Mouse (Mus musculus) neural tube, embryonic 14.5 days (tissue): ENCODE measurements around the gene Rfxank. TPM values are rescaled to one million over a fixed set of nuclear protein-coding genes. Genes with fewer than 3 reads are reported as not detected.
A peak's percentile ranks its signal among the peaks of the same experiment; 100 is the strongest.

ENCODE experiments used
- ATAC-seq: fragments of 200-750 bp; cut with Nextera tagmentation; 2 replicates; pipeline ENCODE4 v1.8.0; 2017; ENCODE audit warnings: low read depth, mild to moderate bottlenecking, moderate TSS enrichment, moderate library complexity
- H3K27ac ChIP-seq: fragments of 300-500 bp; sonication (generic); 2 replicates; pipeline ENCODE4 v1.5.1; 2014; ENCODE audit warnings: low read depth, mild to moderate bottlenecking, control low read depth, low read length, moderate library complexity, mixed read lengths
- H3K27me3 ChIP-seq: fragments of 300-500 bp; sonication (generic); 2 replicates; pipeline ENCODE4 v1.6.1; 2014; ENCODE audit warnings: low read length; ENCODE audit not compliant: control insufficient read depth, insufficient read depth
- H3K36me3 ChIP-seq: fragments of 300-500 bp; sonication (generic); 2 replicates; pipeline ENCODE4 v1.6.1; 2014; ENCODE audit warnings: low read length, mixed read lengths; ENCODE audit not compliant: control insufficient read depth, insufficient read depth
- H3K4me1 ChIP-seq: fragments of 300-500 bp; sonication (generic); 2 replicates; pipeline ENCODE4 v1.6.1; 2014; ENCODE audit warnings: low read length; ENCODE audit not compliant: control insufficient read depth, insufficient read depth
- H3K4me2 ChIP-seq: fragments of 300-500 bp; sonication (generic); 2 replicates; pipeline ENCODE4 v1.6.1; 2014; ENCODE audit warnings: mild to moderate bottlenecking, low read depth, low read length, control low read depth
- H3K4me3 ChIP-seq: fragments of 300-500 bp; sonication (generic); 2 replicates; pipeline ENCODE4 v1.5.1; 2014; ENCODE audit warnings: low read depth, low read length, control low read depth, mixed read lengths
- H3K9ac ChIP-seq: fragments of 300-500 bp; sonication (generic); replicated peaks from 2 replicates; pipeline ENCODE4 v1.6.1; 2014; ENCODE audit warnings: low read depth, mild to moderate bottlenecking, control low read depth, low read length, mixed read lengths
- H3K9me3 ChIP-seq: fragments of 300-500 bp; sonication (generic); 2 replicates; pipeline ENCODE4 v1.6.1; 2016; ENCODE audit warnings: low read length; ENCODE audit not compliant: control insufficient read depth
- WGBS: fragments of 180-500 bp; shearing (Covaris S2); extraction: QIAGEN DNeasy Blood & Tissue Kit; methylation state at CpG from one replicate; pipeline ENCODE4 v1.1.7; 2014; 5-methylcytosine and 5-hydroxymethylcytosine counted together
- polyA plus RNA-seq: library from polyadenylated mRNA; unstranded; fragments of >200 nt; fragmentation: Nextera tagmentation; extraction: Ambion mirVana; gene quantifications from 2 replicates; pipeline ENCODE4 v1.2.1, GENCODE M21; 2014

Gene Rfxank
- polyA plus RNA-seq, 1 experiment from 2014 or later, result 12.2 TPM

DNA sequence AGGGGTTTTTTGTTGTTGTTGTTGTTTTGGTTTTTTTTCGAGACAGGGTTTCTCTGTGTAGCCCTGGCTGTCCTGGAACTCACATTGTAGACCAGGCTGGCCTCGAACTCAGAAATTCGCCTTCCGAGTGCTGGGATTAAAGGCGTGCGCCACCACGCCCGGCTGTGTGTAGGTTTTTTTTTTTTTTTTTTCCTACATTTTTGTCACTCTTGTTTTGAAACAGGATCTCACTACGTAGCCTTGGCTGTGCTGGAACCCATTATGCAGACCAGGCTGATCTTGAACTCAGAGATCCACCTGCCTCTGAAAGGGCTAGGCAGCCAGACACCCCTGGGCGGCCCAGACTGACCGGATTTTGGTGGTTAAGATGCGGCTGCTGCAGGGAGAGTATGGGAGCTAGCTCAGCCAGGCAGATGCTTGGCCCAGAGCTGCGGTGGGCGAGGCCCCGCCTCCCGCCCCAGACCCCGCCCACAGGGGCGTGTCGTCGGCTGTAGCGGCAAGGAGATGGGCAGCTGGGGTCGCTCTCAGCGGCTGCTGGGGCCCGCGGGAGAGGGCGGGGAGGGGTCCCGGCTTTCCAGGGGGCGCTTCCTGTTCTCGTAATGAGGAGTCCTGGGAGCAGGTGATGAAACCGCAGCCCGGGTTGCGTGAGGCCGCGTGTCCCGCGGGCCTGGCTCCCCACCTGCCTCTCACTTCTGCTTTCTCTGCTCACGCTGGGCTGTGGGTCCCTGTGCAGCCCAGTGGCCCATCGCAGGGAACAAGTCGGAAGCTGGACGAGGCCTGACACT is 19.3 kb upstream of the Rfxank start:
- H3K36me3 ChIP-seq, result no peaks in the 10 kb centered on the region
- peak overlapping the region; percentile 39 for H3K4me3 ChIP-seq
- no peaks in the 10 kb centered on the region for H3K9me3 ChIP-seq
- ATAC-seq, result peak; percentile 94
- no peaks in the 10 kb centered on the region for H3K27me3 ChIP-seq
- WGBS, result 18% methylated on average over 35 of the region's 40 CpGs
- H3K4me1 ChIP-seq, result no peaks in the 10 kb centered on the region
- peak overlapping the region; percentile 64 for H3K4me2 ChIP-seq
- H3K27ac ChIP-seq, result no peak overlapping the region
- H3K9ac ChIP-seq, result peak overlapping the region; percentile 56

DNA sequence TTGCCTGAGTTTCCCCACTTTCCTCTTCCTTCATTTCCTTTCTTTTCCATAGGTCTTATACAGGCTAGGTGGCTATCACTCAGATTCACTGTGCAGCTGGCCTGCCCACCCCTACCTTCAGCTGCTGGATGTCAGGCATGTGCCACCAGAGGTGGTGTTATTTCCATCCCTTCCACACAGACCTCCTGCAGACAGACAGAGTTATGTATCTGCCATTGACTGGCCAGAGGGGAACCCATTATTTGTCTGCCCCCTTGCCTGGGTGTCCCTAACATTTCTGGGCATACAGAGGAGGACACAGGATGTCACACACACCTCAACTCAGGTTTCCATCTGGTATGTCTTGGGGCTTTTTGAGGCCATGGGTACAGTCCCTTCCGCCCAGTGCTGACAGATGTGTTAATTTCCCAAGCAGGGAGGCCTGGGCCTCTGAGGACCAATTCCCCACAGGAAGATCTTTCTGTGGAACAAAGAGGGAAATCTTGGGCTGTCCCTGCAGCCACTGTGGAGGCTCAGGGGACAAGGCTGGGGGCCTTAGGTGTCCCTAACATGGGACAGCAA is 18.4 kb upstream of the Rfxank start:
- Histone ChIP-seq H3K4me2 (no peak overlapping the region), H3K9me3 (no peaks in the 10 kb centered on the region), H3K27ac (no peak overlapping the region), H3K4me3 (no peak overlapping the region), H3K9ac (no peak overlapping the region), H3K36me3 (no peaks in the 10 kb centered on the region), H3K4me1 (no peaks in the 10 kb centered on the region), H3K27me3 (no peaks in the 10 kb centered on the region)
- no peak for ATAC-seq
- whole genome bisulfite sequencing, result 92% methylated on average over 1 of the region's 1 CpGs

DNA sequence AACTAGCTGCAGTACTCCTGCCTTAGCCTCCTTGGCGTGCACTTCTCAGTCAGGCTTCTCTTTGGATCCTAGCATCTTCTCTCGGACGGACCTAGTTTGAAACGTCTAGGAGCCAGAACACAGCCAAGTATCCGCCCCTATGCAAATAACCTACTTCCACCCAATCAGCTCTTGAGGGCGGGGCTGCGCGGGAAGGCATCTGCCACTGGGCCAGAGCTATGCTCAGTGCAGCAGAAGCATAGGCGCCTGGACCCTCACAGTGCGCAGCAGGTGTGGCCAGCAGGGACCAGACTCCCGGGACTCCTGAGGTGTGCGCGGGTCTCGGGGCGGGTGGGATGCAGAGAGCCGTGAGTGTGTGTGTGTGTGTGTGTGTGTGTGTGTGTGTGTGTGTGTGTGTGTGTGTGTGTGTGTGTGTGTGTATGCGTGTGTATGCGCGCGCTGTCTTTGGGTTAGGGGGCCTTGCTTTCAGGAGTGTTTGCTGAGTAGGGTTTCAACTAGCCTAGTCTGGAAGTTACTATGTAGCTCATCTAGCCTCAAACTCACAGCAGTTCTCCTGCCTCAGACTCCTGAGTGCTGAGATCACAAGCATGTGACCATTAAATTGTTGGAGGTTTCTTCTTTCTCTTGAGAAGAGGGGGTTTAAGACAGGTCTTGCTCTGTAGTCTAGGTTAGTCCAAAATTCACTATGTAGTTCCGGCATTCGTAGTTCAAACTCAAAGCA is 13.7 kb upstream of the Rfxank start:
- no peaks in the 10 kb centered on the region for H3K9me3 ChIP-seq
- no peak overlapping the region for H3K9ac ChIP-seq
- no peak overlapping the region; the same call in 1 of the 2 replicates for H3K4me2 ChIP-seq
- H3K27ac ChIP-seq, result no peak overlapping the region
- no peaks in the 10 kb centered on the region for H3K36me3 ChIP-seq
- peak; percentile 91 for ATAC-seq
- 18% methylated on average over 22 of the region's 22 CpGs for WGBS
- H3K4me3 ChIP-seq, result no peak overlapping the region
- no peaks in the 10 kb centered on the region for H3K4me1 ChIP-seq
- no peaks in the 10 kb centered on the region for H3K27me3 ChIP-seq

DNA sequence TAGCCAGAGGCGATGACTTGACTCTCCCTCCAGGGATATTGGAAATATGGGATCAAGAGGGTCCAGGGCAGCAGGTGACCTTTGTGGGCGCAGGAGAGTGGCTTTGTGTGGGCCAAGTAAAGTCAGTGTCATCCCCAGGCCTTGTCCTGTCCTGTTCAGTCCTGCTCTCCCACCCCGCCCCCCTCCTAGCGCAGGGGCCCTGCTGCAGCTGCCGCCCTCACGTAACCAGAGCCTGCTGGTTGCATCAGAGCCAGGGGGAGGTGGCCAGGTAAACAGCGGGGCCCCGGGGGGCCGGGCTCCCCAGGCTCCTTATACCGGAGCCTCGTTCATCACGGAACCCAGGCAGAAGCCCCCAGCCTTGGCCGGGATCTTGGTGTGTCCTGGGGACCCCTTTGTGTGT is 11.2 kb upstream of the Rfxank start:
- H3K9me3 ChIP-seq, result no peaks in the 10 kb centered on the region
- H3K36me3 ChIP-seq, result peaks cover 10% of the 10 kb centered on the region; the same call in 1 of the 2 replicates
- H3K4me2 ChIP-seq, result no peak overlapping the region
- no peaks in the 10 kb centered on the region for H3K27me3 ChIP-seq
- H3K9ac ChIP-seq, result no peak overlapping the region
- no peak overlapping the region for H3K4me3 ChIP-seq
- H3K4me1 ChIP-seq, result no peaks in the 10 kb centered on the region
- H3K27ac ChIP-seq, result no peak overlapping the region
- ATAC-seq, result no peak; the same call in 1 of the 2 replicates
- 18% methylated on average over 13 of the region's 13 CpGs for WGBS

DNA sequence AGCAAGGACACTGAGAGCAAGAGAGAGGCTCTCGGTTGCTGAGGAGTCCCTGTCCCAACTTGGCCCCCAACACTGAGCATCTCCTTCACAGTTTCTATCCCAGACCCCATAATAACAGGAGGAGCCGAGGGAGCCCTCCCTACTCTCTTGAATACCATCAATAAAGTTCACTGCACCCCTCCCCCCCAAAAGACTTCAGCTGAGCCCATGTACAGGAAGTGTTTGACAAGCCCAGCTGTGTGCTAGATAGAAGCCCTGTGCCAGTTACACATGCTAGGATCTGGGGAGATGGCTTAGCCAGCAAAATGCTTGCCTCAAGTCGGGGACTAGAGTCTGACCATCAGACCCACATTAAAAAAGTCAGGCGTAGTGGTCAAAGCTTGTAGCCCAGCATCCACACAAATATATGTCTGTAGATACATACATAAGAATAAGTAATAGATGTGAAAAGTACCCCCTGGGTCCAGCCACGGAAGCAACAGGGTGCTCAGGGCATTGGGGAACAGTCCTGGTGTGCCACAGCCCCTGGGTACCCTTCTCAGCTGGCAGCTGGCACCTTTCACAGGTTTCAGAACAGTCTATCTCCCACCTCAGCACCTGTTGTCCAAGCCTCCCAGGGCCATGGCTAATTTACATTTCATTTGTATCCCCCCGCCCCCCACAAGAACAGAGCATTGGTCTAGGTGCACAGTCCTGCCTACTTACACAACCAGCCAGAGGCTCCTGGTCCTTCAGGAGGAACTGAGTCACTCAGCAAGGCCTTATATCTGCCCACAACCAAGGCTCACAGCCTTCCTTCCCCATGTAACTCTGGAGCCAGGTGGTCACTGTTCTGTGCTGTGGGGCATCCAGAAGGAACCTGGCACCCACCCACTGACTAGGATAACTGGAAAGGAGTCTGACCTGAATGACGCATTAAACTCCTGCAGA is 9.0 kb upstream of the Rfxank start:
- peaks cover 14% of the 10 kb centered on the region for H3K36me3 ChIP-seq
- no peak overlapping the region for H3K9ac ChIP-seq
- no peak overlapping the region for H3K4me2 ChIP-seq
- H3K9me3 ChIP-seq, result no peaks in the 10 kb centered on the region
- H3K27ac ChIP-seq, result no peak overlapping the region
- no peaks in the 10 kb centered on the region for H3K4me1 ChIP-seq
- H3K27me3 ChIP-seq, result no peaks in the 10 kb centered on the region
- ATAC-seq, result no peak
- no peak overlapping the region for H3K4me3 ChIP-seq
- WGBS, result 87% methylated on average over 7 of the region's 7 CpGs

DNA sequence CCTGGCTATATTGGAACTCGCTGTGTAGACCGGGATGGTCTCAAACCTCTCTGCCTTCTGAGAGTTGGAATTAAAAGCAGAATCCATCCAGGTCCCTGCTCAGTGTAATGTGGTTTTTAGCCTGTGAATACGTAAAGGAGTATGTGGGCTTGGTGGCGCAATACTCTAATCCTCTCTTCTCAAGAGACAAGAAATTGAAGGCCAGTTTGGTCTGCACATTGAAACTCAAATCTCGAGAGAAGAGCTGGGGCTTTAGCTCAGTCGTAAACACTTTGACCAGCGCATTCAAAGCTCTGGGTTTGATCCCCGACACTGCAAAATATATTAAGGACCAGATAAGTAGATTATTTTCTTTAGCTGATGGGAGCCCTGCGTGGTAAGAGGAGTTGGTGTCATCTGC is 1.0 kb upstream of the Rfxank start:
- Histone ChIP-seq H3K9me3 (no peaks in the 10 kb centered on the region), H3K36me3 (peaks cover 23% of the 10 kb centered on the region), H3K9ac (peak overlapping the region; percentile 63), H3K27me3 (no peaks in the 10 kb centered on the region), H3K4me3 (peak overlapping the region; percentile 60), H3K4me1 (peaks cover 18% of the 10 kb centered on the region), H3K27ac (peak overlapping the region; percentile 82), H3K4me2 (peak overlapping the region; percentile 81)
- WGBS, result 15% methylated on average over 9 of the region's 9 CpGs
- no peak for ATAC-seq

DNA sequence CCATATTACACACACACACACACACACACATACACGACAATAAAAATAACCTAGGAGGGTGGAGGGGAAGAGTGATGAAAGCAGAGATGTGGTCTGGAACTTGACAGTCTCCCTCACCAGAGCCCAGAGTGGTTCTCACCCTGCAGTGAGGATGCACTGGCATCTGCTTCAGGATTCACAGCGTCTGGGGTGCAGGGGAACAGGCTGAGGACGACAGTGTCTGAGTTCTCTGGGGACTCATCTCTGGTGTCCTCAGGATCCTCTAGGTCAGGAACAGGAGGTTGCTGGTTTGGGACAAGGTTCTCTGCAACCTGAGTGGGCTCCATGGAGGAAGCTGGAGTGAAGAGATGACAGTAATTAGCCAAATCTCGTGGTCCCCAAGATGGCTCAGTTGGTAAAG is 1.1 kb downstream of the Rfxank start:
- Histone ChIP-seq H3K36me3 (peaks cover 40% of the 10 kb centered on the region), H3K4me3 (0 out of 2 replicates have a peak overlapping the region, but pooled peaks have one; percentile 60), H3K4me2 (peak overlapping the region; percentile 81), H3K9me3 (no peaks in the 10 kb centered on the region), H3K4me1 (peaks cover 18% of the 10 kb centered on the region), H3K27ac (no peak overlapping the region), H3K9ac (no peak overlapping the region), H3K27me3 (no peaks in the 10 kb centered on the region)
- ATAC-seq, result no peak
- 83% methylated on average over 4 of the region's 4 CpGs for WGBS

DNA sequence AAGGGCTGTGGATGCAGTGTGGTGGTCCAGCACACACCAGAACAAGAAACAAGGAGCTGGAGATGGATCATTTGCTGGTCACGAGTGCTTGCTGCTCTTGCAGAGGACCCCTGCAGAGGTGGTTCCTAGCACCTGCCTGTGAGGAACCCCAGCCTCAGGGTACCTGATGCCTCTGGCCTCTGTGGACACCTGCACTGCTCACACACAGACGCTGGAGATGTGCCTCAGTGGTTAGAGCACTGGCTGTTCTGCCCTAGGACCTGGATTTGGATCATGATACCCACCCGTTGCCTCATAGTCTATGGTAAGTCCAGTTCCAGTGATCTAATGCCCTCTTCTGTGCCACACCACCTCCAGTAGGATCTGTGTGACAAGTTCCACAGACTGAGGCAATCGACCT is 2.4 kb downstream of the Rfxank start:
- H3K9me3 ChIP-seq, result no peaks in the 10 kb centered on the region
- 77% methylated on average over 4 of the region's 4 CpGs for WGBS
- H3K4me1 ChIP-seq, result peaks cover 21% of the 10 kb centered on the region
- peaks cover 30% of the 10 kb centered on the region for H3K36me3 ChIP-seq
- H3K4me2 ChIP-seq, result no peak overlapping the region
- H3K4me3 ChIP-seq, result no peak overlapping the region
- H3K27ac ChIP-seq, result no peak overlapping the region
- no peak overlapping the region for H3K9ac ChIP-seq
- H3K27me3 ChIP-seq, result no peaks in the 10 kb centered on the region
- no peak for ATAC-seq
